Mouse (Mus musculus): ENCODE data around the gene Syna.

GRCm38 (mm10) chr5:134544516-134545241, 15.3 kb downstream of the Syna start:
- no peak for TF ChIP-seq CTCF (IDR thresholded peaks at IDR 0.05; ENCODE audit: low read depth, low read length)
- TF ChIP-seq POLR2A (IDR thresholded peaks at IDR 0.05; ENCODE audit: extremely low read depth, insufficient read depth, low read length), result no peak

All from liver, adult 2 months (tissue).